Mouse (Mus musculus): ENCODE results near the gene Qk.
A peak's percentile ranks its signal among the peaks of the same experiment; 100 is the strongest.

Gene Qk

DNA sequence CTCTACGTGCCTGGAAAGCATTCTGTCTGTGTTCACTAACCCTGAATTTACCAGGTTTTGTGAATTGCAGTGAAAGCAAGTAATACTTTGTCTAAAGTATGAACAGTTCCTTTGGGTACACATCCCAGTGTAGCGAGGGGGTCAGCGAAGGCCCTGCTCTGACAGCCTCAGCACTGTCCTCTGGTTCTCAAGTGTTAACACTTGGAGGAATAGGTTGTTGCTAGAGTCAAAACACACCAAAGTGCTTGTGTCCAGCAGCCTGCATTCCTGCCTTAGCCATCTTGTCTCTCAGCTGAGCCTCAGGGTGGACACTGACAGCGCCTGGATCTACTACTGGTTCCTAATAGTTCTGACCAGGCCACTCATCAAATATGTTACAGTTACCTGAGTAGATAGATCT is 6.3 kb upstream of the Qk start:
- DNase-seq = no peak

DNA sequence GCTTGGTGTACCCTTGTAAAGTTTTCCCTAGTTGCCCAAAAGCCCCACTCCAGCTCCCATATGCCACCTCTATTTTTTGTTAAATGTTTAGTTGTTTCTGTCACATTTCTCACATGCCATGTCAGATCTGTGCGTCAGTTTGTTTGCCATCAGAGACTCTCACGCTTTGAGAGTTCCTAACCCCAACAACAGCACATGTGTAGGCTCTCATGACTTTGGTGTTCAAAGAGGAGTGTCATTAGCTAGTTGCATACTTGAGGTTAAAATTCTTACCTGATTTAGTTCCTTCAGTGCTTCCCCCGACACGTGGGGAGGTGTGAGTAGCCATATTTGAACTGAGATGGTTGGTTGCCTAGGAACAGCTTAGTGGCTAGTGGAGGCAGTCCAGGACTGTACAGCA is 2.1 kb upstream of the Qk start:
- DNase-seq = peak in 1 of 2 experiments; percentile 28

DNA sequence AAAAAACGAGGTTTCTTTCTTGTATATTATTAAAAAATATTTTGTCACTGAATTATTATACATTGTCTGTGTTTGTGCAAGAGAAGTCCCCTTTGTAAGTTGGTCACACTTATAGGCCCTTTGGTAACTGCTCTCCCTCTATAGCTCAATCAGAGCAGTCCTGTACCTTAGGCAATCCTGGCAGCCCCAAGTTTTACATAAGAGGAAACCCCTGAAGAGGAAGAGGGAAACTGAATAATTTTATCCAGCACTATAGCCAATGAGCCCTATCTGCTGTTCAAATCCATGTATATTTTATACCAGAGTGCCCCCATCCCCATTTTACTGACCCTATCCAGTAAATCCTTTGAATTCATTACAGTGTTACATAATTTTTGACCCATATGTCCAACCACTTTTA is 1.4 kb upstream of the Qk start:
- no peak for DNase-seq

GRCm38 (mm10) chr17:10320456-10320790 is 769 bp upstream of the Qk start:
- no peak for DNase-seq

GRCm38 (mm10) chr17:10319431-10319684 is 296 bp downstream of the Qk start:
- no peak for DNase-seq

- DNase-seq = peak; percentile 76 to 86
Measured at GRCm38 (mm10) chr17:10318561-10319430, 858 bp downstream of the Qk start.

GRCm38 (mm10) chr17:10317981-10318551 is 1.6 kb downstream of the Qk start:
- peak; percentile 62 to 63 for DNase-seq

GRCm38 (mm10) chr17:10317186-10317585 is 2.5 kb downstream of the Qk start:
- DNase-seq = peak; percentile 76 to 81

DNA sequence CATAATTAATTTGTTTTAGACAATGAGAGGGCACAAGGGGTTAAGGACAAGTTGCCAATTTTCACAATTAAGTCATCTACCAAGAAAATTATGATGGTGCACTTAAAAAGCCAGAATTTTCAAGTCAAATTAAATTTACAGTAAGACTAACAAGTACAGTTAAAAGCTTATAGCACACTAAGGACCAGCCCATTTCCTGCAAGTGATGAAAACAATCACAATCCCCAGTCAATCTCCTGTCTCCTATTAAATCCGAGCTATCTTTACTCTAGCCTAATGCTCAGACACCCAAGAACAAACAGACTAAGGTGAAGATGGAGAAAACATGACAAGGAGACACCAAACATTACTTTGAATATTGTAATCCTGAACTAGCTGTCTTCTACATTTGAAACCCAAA is 3.2 kb downstream of the Qk start:
- DNase-seq = no peak

- DNase-seq = no peak
Measured at GRCm38 (mm10) chr17:10310046-10310445, 9.6 kb downstream of the Qk start.

GRCm38 (mm10) chr17:10309135-10309623 is 10.5 kb downstream of the Qk start:
- peak in 1 of 2 experiments; percentile 49 for DNase-seq

DNA sequence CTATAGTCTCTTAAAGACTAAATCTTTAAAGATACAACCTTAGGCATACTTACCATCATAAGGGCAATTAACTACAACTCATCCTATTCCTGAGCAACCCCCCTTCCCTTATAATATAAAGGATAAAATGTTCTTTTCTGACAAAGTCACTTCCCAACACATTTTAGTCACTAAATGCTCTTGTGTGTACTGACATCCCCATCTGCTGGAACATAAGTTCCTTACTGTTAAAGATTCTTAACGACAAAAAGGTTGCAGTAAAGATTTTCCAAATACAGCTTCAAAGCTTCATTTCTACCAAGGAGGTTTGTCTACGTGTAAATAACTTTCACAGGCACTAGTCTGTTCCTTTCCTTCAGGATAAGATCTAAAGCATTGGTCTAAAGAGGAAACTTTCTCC is 13.2 kb downstream of the Qk start:
- no peak for DNase-seq

DNA sequence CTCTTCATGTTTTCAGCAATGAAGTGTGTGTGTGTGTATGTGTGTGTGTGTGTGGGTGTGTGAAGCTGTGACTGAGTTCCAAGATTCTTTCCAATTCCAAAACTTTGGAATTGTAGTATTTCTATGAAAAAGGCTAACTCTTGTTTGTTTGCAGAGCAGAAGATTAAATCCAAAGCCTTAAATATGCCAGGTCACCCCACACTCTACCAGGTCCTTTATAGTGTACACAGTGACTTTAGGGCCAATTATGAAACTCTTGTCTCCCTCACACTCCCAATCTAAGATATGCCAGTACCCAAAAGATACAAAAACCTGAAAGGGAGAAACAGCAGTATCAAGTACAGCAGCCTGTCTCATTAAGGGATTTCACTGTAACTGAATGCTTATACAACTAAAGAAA is 15.7 kb downstream of the Qk start:
- no peak for DNase-seq

DNA sequence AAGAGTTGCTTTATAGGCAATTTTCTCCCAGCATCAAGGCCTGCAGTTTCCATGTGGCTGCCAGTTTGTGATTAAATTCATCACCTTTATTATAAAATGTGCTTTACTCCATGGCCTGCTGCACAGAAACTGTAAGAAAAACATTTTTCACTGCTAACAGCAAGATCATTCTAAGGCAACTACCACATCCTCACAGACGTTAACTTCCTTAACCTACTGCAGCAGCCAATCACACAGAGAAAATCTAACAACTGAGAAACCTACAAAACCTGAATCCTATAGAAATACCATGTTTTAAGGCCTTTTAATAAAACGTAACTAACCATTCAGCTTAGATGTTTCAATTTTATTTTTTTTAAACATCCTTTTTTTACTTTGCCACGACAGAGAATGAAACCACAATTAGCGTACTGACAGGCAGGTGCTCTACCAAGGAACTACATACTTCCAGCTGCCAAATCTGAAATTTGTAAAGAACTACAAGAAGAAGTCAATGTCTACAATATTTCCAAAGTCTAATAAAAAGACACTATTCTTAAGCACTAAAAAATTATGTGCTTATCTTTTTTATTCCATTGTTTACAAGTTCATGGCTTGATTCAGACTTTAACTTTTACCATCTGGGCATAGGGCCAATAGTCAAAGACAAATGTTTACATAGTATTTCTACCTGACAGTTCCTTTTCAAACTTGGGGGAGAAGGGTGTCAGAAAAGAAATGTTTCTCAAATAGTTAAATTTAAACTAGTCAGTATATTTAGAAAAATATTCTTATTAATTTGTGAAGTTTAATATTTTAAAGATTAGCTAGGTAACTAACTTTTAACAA is 18.5 kb downstream of the Qk start:
- no peak for DNase-seq

GRCm38 (mm10) chr17:10299396-10299795 is 20.3 kb downstream of the Qk start:
- DNase-seq = no peak

DNA sequence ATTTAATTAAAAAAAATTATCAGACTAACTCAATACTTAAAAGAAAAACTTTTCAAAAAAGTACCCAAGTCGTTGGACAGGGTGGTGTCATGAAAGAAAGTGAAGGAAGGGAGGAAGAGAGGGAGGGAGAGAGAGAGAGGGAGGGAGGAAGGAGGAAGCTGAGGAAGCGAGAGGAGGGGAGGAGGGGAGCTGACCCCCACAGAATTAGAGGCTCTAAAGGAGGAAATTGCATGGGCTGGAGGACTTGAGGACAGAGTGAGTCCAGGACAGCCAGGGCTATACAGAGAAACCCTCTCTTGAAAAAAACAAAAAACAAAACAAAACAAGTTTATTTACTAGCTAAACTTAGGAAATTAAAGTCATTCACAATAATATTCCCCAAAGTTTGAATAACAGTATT is 27.1 kb downstream of the Qk start:
- no peak for DNase-seq

DNA sequence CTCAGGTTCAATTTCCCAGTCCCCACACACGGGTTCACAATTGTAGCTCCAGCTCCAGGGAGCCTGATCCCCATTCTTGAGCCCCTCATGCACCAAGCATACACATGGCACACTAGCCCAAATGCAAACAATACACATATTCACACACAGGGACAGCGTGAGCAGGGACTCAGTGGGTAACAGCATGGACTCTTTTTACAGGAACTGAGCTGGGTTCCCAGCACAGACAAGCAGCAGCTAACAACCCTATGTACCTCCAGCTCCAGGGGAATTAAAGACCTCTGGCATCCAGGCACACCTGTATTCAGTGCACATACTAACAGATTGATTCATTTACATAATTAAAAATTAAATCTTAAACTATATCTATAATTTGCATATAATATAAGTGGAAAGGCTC is 34.9 kb downstream of the Qk start:
- DNase-seq = no peak

GRCm38 (mm10) chr17:10279532-10279931 is 40.1 kb downstream of the Qk start:
- peak in 1 of 2 experiments; percentile 9 for DNase-seq

GRCm38 (mm10) chr17:10269518-10269917 is 50.1 kb downstream of the Qk start:
- no peak for DNase-seq

- no peak for DNase-seq
Measured at GRCm38 (mm10) chr17:10268468-10268867, 51.2 kb downstream of the Qk start.

DNA sequence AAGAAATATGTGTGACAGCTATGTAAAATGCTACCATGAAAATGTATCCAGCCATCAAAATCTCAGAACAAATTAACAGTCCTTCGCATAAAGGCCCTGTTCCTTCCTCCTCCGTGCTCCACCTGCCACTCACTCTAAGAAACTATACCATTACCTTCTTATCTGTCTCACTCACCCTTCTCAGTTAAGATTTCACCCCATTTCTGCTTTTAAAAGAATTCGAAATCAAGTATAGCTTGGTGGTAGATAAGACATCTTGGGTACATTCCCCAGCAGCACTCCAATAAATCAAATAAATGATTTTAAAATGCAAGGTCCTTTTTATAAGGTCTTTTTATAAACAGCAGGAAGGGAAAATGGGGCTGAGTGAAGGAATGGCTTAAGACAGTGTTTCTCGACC is 53.4 kb downstream of the Qk start:
- no peak for DNase-seq

- no peak for DNase-seq
Measured at GRCm38 (mm10) chr17:10251252-10251958, 68.2 kb downstream of the Qk start.

DNA sequence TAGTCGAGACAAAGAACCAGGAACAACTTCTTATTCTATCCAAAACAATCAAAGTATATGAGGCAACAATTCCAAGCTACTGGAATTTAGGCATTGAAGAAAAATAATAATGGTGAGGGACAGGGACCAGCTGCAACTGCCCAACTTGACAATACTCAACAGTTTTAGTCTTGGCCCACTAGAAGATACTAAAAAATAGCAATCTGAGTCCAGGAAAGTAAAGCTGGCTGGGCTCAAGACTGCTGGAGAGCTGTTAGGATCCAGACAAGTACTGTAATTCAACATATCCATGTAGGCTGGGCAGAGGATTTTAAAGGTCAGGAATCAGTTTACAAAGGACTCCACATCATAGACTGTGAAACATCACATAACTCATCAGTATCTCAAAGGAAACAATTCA is 79.6 kb downstream of the Qk start:
- DNase-seq = no peak
